Comparison of ENCODE assay signal across 26 mouse cellular contexts in the genomic region with DNA sequence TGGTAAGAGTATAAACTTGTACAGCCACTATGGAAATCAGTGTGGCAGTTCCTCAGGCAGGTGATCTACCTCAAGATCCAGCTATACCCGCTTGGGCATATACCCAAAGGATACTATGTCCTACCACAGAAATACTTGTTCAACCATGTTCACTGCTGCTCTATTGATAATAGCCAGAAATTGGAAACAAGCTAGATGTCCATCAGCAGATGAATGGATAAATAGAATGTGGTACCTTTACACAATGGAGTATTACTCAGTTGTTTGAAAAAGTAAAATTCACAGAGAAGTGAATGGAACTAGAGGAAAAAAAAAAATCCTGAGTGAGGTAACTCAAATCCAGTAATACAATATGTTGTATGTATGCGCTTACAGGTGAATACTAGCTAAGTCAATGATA. TPM values are rescaled to one million over a fixed set of nuclear protein-coding genes. Genes with fewer than 3 reads are reported as not detected.
DNase-seq lines count a peak whose midpoint lies in the region; ATAC-seq lines count a peak whose summit lies in the region.
"Had no signal": no experiment of that assay in that cellular context is flagged by ENCODE, and none has a peak within 500 bp of the region (broad histone marks: within the 10 kb centered on the region; RNA-seq: fewer than 3 reads in every experiment).

No protein-coding gene starts in this region.

- no peaks in the 10 kb centered on the region for H3K36me3 ChIP-seq in forebrain, embryonic 12.5 days (replicated peaks)
- H3K36me3 ChIP-seq: G1E had no signal

- H3K4me2 ChIP-seq in forebrain, embryonic 12.5 days: no peak overlapping the region

- H3K27ac ChIP-seq in forebrain, embryonic 12.5 days: no peak overlapping the region

- no peaks in the 10 kb centered on the region for H3K9me3 ChIP-seq in forebrain, embryonic 12.5 days
- H3K9me3 ChIP-seq: G1E had no signal

- DNase-seq in adipocyte (ENCODE audit: low spot score): no peak
- DNase-seq: adrenal gland, adult 2 months; adrenal gland, adult 8-10 months; adrenal gland, postnatal 10 days; adrenal gland, postnatal 14 days; adrenal gland, postnatal 25 days; adrenal gland, postnatal 36 days; B cell, adult 2 months; cerebellum, adult 11 months; cerebellum, adult 11-12 months; cerebellum, adult 18-20 months; cerebellum, adult 2 months; cerebellum, adult 8-10 months; cerebellum, adult 9-10 months had no signal

- no peaks in the 10 kb centered on the region for H3K27me3 ChIP-seq in forebrain, embryonic 12.5 days
- H3K27me3 ChIP-seq: CH12.LX, Patski had no signal

- no peak overlapping the region for H3K4me3 ChIP-seq in forebrain, embryonic 12.5 days (replicated peaks)

- no peak overlapping the region for H3K9ac ChIP-seq in forebrain, embryonic 12.5 days

- peak; percentile 96 for ATAC-seq in CD4-positive, CD25-positive, alpha-beta regulatory T cell, adult 4 months
- ATAC-seq in activated CD4-positive, CD25-positive, alpha-beta regulatory T cell, adult 4 months: peak; percentile 100
- peak; percentile 99 for ATAC-seq in inflammation-experienced regulatory T-cells, adult 6 months
- no peak for ATAC-seq in megakaryocyte progenitor cell, adult 5-6 weeks (replicated peaks; ENCODE audit: poor library complexity)
- ATAC-seq in forebrain, embryonic 12.5 days (ENCODE audit: low FRiP score): no peak
- ATAC-seq: Patski had no signal

- no peaks in the 10 kb centered on the region for H3K4me1 ChIP-seq in forebrain, embryonic 12.5 days

- 95% methylated on average over 2 of the region's 2 CpGs for WGBS in forebrain, embryonic 12.5 days

RNA-seq across cellular contexts. Expression of a gene that starts 34.6 kb away (rescaled TPM):
- polyA plus RNA-seq in CD4-positive, CD25-positive, alpha-beta regulatory T cell, adult 4 months (2017; shearing (Covaris generic)): not detected
- not detected for polyA plus RNA-seq in activated CD4-positive, CD25-positive, alpha-beta regulatory T cell, adult 4 months (2017; shearing (Covaris generic))
- not detected for polyA plus RNA-seq in inflammation-experienced regulatory T-cells, adult 6 months (2017; shearing (Covaris generic))
- not detected in 2 replicates for total RNA-seq in megakaryocyte progenitor cell, adult 5-6 weeks (2015)
- not detected in 2 replicates for total RNA-seq in megakaryocyte progenitor cell, adult 5-6 weeks (2017)
- not detected in 2 replicates for polyA plus RNA-seq in forebrain, embryonic 12.5 days (2016; fragmentation: Nextera tagmentation; extraction: Ambion mirVana)
- total RNA-seq: adrenal gland, adult 18-20 months; adrenal gland, adult 2 months; adrenal gland, postnatal 14 days; adrenal gland, postnatal 36 days; CH12.LX; MEL had no signal
- polyA plus RNA-seq: adrenal gland, adult 2 months; brain, embryonic 14.5 days; C2C12; cerebellum, adult 2 months; G1E had no signal

Comparison
In these comparisons a context has a peak if more than half of its experiments do, and no peak if none do; other contexts are left out.
1. ATAC-seq: peak in CD4-positive, CD25-positive, alpha-beta regulatory T cell, adult 4 months (single experiment), activated CD4-positive, CD25-positive, alpha-beta regulatory T cell, adult 4 months (single experiment) and inflammation-experienced regulatory T-cells, adult 6 months (single experiment); none in megakaryocyte progenitor cell, adult 5-6 weeks (single experiment) and forebrain, embryonic 12.5 days (single experiment).